Mouse (Mus musculus): Measurements from ENCODE around the gene Akap2. TPM values are rescaled to one million over a fixed set of nuclear protein-coding genes. Genes with fewer than 3 reads are reported as not detected.

Akap2 gene
- polyA plus RNA-seq, 1 experiment from 2014 or later, result 42.4 TPM

- peak overlapping the region; percentile 81 for H3K9ac ChIP-seq (ENCODE audit: low read length)
- peaks cover 40% of the 10 kb centered on the region for H3K4me1 ChIP-seq (ENCODE audit: control insufficient read depth, insufficient read depth, low read length)
- no peak for ATAC-seq (replicated peaks; ENCODE audit: extremely low read depth, insufficient read depth, low FRiP score)
These were observed 129.0 kb downstream of the Akap2 start for GRCm38 (mm10) chr4:57846381-57846990.

GRCm38 (mm10) chr4:57846991-57847422, 129.6 kb downstream of the Akap2 start:
- Histone ChIP-seq H3K4me3 (ENCODE audit: low read length) (peak overlapping the region; percentile 69), H3K4me1 (ENCODE audit: control insufficient read depth, insufficient read depth, low read length) (peaks cover 46% of the 10 kb centered on the region), H3K4me2 (ENCODE audit: low read depth, low read length) (peak overlapping the region; percentile 74), H3K36me3 (ENCODE audit: control insufficient read depth, insufficient read depth) (peaks cover 11% of the 10 kb centered on the region), H3K9ac (ENCODE audit: low read length) (peak overlapping the region; percentile 81), H3K27ac (ENCODE audit: low read length) (peak overlapping the region; percentile 98), H3K9me3 (replicated peaks; ENCODE audit: control insufficient read depth, low read length) (no peaks in the 10 kb centered on the region), H3K27me3 (ENCODE audit: control insufficient read depth, insufficient read depth, low read length) (no peaks in the 10 kb centered on the region)
- peak; percentile 43 for ATAC-seq (replicated peaks; ENCODE audit: extremely low read depth, insufficient read depth, low FRiP score)
- WGBS, result 18% methylated on average over 8 of the region's 8 CpGs

More at GRCm38 (mm10) chr4:57846381-57846990, 129.0 kb downstream of the Akap2 start:
- Histone ChIP-seq H3K9me3 (replicated peaks; ENCODE audit: control insufficient read depth, low read length) (no peaks in the 10 kb centered on the region), H3K36me3 (ENCODE audit: control insufficient read depth, insufficient read depth) (peaks cover 11% of the 10 kb centered on the region), H3K27me3 (ENCODE audit: control insufficient read depth, insufficient read depth, low read length) (no peaks in the 10 kb centered on the region), H3K4me3 (ENCODE audit: low read length) (peak overlapping the region; percentile 69), H3K4me2 (ENCODE audit: low read depth, low read length) (peak overlapping the region; percentile 74), H3K27ac (ENCODE audit: low read length) (peak overlapping the region; percentile 98)
- 14% methylated on average over 11 of the region's 12 CpGs for WGBS

- peak overlapping the region; percentile 98 for H3K27ac ChIP-seq (ENCODE audit: low read length)
- peak overlapping the region; percentile 69 for H3K4me3 ChIP-seq (ENCODE audit: low read length)
- ATAC-seq (replicated peaks; ENCODE audit: extremely low read depth, insufficient read depth, low FRiP score), result no peak
- peak overlapping the region; percentile 74 for H3K4me2 ChIP-seq (ENCODE audit: low read depth, low read length)
- peaks cover 52% of the 10 kb centered on the region for H3K4me1 ChIP-seq (ENCODE audit: control insufficient read depth, insufficient read depth, low read length)
- H3K9ac ChIP-seq (ENCODE audit: low read length), result peak overlapping the region; percentile 81
- no peaks in the 10 kb centered on the region for H3K9me3 ChIP-seq (replicated peaks; ENCODE audit: control insufficient read depth, low read length)
- WGBS, result 64% methylated on average over 3 of the region's 3 CpGs
- H3K36me3 ChIP-seq (ENCODE audit: control insufficient read depth, insufficient read depth), result peaks cover 11% of the 10 kb centered on the region
- no peaks in the 10 kb centered on the region for H3K27me3 ChIP-seq (ENCODE audit: control insufficient read depth, insufficient read depth, low read length)
These were observed 130.2 kb downstream of the Akap2 start for GRCm38 (mm10) chr4:57847676-57848075.

- Histone ChIP-seq H3K27me3 (ENCODE audit: control insufficient read depth, insufficient read depth, low read length) (no peaks in the 10 kb centered on the region), H3K9me3 (replicated peaks; ENCODE audit: control insufficient read depth, low read length) (no peaks in the 10 kb centered on the region), H3K27ac (ENCODE audit: low read length) (0 out of 2 replicates have a peak overlapping the region, but pooled peaks have one; percentile 7), H3K4me3 (ENCODE audit: low read length) (no peak overlapping the region), H3K36me3 (ENCODE audit: control insufficient read depth, insufficient read depth) (peaks cover 12% of the 10 kb centered on the region), H3K4me2 (ENCODE audit: low read depth, low read length) (no peak overlapping the region), H3K4me1 (ENCODE audit: control insufficient read depth, insufficient read depth, low read length) (peaks cover 49% of the 10 kb centered on the region), H3K9ac (ENCODE audit: low read length) (no peak overlapping the region)
- WGBS, result 40% methylated on average over 6 of the region's 6 CpGs
- no peak for ATAC-seq (replicated peaks; ENCODE audit: extremely low read depth, insufficient read depth, low FRiP score)
These were observed 132.0 kb downstream of the Akap2 start for GRCm38 (mm10) chr4:57849465-57849864.

- Histone ChIP-seq H3K9ac (ENCODE audit: low read length) (no peak overlapping the region), H3K4me2 (ENCODE audit: low read depth, low read length) (no peak overlapping the region), H3K4me3 (ENCODE audit: low read length) (no peak overlapping the region), H3K27ac (ENCODE audit: low read length) (no peak overlapping the region), H3K36me3 (ENCODE audit: control insufficient read depth, insufficient read depth) (peaks cover 35% of the 10 kb centered on the region), H3K9me3 (replicated peaks; ENCODE audit: control insufficient read depth, low read length) (no peaks in the 10 kb centered on the region), H3K27me3 (ENCODE audit: control insufficient read depth, insufficient read depth, low read length) (no peaks in the 10 kb centered on the region), H3K4me1 (ENCODE audit: control insufficient read depth, insufficient read depth, low read length) (peaks cover 45% of the 10 kb centered on the region)
- ATAC-seq (replicated peaks; ENCODE audit: extremely low read depth, insufficient read depth, low FRiP score), result no peak
- WGBS, result 70% methylated on average over 1 of the region's 1 CpGs
These were observed 134.3 kb downstream of the Akap2 start for GRCm38 (mm10) chr4:57851731-57852130.

GRCm38 (mm10) chr4:57852461-57853040, 135.1 kb downstream of the Akap2 start:
- H3K9ac ChIP-seq (ENCODE audit: low read length), result no peak overlapping the region
- peaks cover 43% of the 10 kb centered on the region for H3K36me3 ChIP-seq (ENCODE audit: control insufficient read depth, insufficient read depth)
- 41% methylated on average over 9 of the region's 9 CpGs for WGBS
- H3K4me2 ChIP-seq (ENCODE audit: low read depth, low read length), result no peak overlapping the region
- no peak for ATAC-seq (replicated peaks; ENCODE audit: extremely low read depth, insufficient read depth, low FRiP score)
- H3K4me3 ChIP-seq (ENCODE audit: low read length), result no peak overlapping the region
- no peaks in the 10 kb centered on the region for H3K9me3 ChIP-seq (replicated peaks; ENCODE audit: control insufficient read depth, low read length)
- peaks cover 36% of the 10 kb centered on the region for H3K4me1 ChIP-seq (ENCODE audit: control insufficient read depth, insufficient read depth, low read length)
- no peaks in the 10 kb centered on the region for H3K27me3 ChIP-seq (ENCODE audit: control insufficient read depth, insufficient read depth, low read length)
- no peak overlapping the region for H3K27ac ChIP-seq (ENCODE audit: low read length)

GRCm38 (mm10) chr4:57854181-57854580, 136.7 kb downstream of the Akap2 start:
- ATAC-seq (replicated peaks; ENCODE audit: extremely low read depth, insufficient read depth, low FRiP score), result no peak
- Histone ChIP-seq H3K27me3 (ENCODE audit: control insufficient read depth, insufficient read depth, low read length) (no peaks in the 10 kb centered on the region), H3K27ac (ENCODE audit: low read length) (no peak overlapping the region), H3K9me3 (replicated peaks; ENCODE audit: control insufficient read depth, low read length) (no peaks in the 10 kb centered on the region), H3K36me3 (ENCODE audit: control insufficient read depth, insufficient read depth) (peaks cover 50% of the 10 kb centered on the region), H3K4me1 (ENCODE audit: control insufficient read depth, insufficient read depth, low read length) (peaks cover 29% of the 10 kb centered on the region), H3K4me2 (ENCODE audit: low read depth, low read length) (no peak overlapping the region), H3K4me3 (ENCODE audit: low read length) (no peak overlapping the region), H3K9ac (ENCODE audit: low read length) (no peak overlapping the region)
- 83% methylated on average over 6 of the region's 6 CpGs for WGBS

- no peak overlapping the region for H3K27ac ChIP-seq (ENCODE audit: low read length)
- peaks cover 44% of the 10 kb centered on the region for H3K36me3 ChIP-seq (ENCODE audit: control insufficient read depth, insufficient read depth)
- ATAC-seq (replicated peaks; ENCODE audit: extremely low read depth, insufficient read depth, low FRiP score), result no peak; the same call in 1 of the 2 replicates
- no peak overlapping the region for H3K4me3 ChIP-seq (ENCODE audit: low read length)
- H3K27me3 ChIP-seq (ENCODE audit: control insufficient read depth, insufficient read depth, low read length), result no peaks in the 10 kb centered on the region
- H3K9me3 ChIP-seq (replicated peaks; ENCODE audit: control insufficient read depth, low read length), result no peaks in the 10 kb centered on the region
- no peak overlapping the region for H3K9ac ChIP-seq (ENCODE audit: low read length)
- H3K4me2 ChIP-seq (ENCODE audit: low read depth, low read length), result no peak overlapping the region
- peaks cover 30% of the 10 kb centered on the region for H3K4me1 ChIP-seq (ENCODE audit: control insufficient read depth, insufficient read depth, low read length)
- 77% methylated on average over 18 of the region's 18 CpGs for WGBS
These were observed 138.0 kb downstream of the Akap2 start for GRCm38 (mm10) chr4:57855281-57855941.

GRCm38 (mm10) chr4:57856673-57857072, 139.2 kb downstream of the Akap2 start:
- peaks cover 44% of the 10 kb centered on the region for H3K36me3 ChIP-seq (ENCODE audit: control insufficient read depth, insufficient read depth)
- no peak for ATAC-seq (replicated peaks; ENCODE audit: extremely low read depth, insufficient read depth, low FRiP score)
- no peaks in the 10 kb centered on the region for H3K27me3 ChIP-seq (ENCODE audit: control insufficient read depth, insufficient read depth, low read length)
- H3K4me2 ChIP-seq (ENCODE audit: low read depth, low read length), result no peak overlapping the region
- WGBS, result 93% methylated on average over 10 of the region's 10 CpGs
- H3K9ac ChIP-seq (ENCODE audit: low read length), result no peak overlapping the region
- H3K9me3 ChIP-seq (replicated peaks; ENCODE audit: control insufficient read depth, low read length), result no peaks in the 10 kb centered on the region
- H3K4me1 ChIP-seq (ENCODE audit: control insufficient read depth, insufficient read depth, low read length), result peaks cover 30% of the 10 kb centered on the region
- H3K27ac ChIP-seq (ENCODE audit: low read length), result no peak overlapping the region
- no peak overlapping the region for H3K4me3 ChIP-seq (ENCODE audit: low read length)
